Mouse (Mus musculus) lung, embryonic 16.5 days (tissue): ENCODE results near the gene Siglece. TPM values are rescaled to one million over a fixed set of nuclear protein-coding genes. Genes with fewer than 3 reads are reported as not detected.

ENCODE experiments used
- ATAC-seq: fragments of 200-750 bp; cut with Nextera tagmentation; 2 replicates; pipeline ENCODE4 v1.8.0; 2017; ENCODE audit warnings: low read depth, mild to moderate bottlenecking, moderate library complexity
- H3K27ac ChIP-seq: fragments of 300-500 bp; sonication (generic); 2 replicates; pipeline ENCODE4 v1.5.1; 2014; ENCODE audit warnings: mild to moderate bottlenecking, control low read depth, low read length
- H3K27me3 ChIP-seq: fragments of 300-500 bp; sonication (generic); 2 replicates; pipeline ENCODE4 v1.6.1; 2014; ENCODE audit warnings: low read depth, low read length, mixed read lengths; ENCODE audit not compliant: control insufficient read depth, insufficient read depth
- H3K36me3 ChIP-seq: fragments of 300-500 bp; sonication (generic); 2 replicates; pipeline ENCODE4 v1.6.1; 2014; ENCODE audit warnings: low read length; ENCODE audit not compliant: control insufficient read depth, insufficient read depth
- H3K4me1 ChIP-seq: fragments of 300-500 bp; sonication (generic); replicated peaks from 2 replicates; pipeline ENCODE4 v1.6.1; 2014; ENCODE audit warnings: low read length, mixed read lengths; ENCODE audit not compliant: control insufficient read depth, insufficient read depth
- H3K4me2 ChIP-seq: fragments of 300-500 bp; sonication (generic); 2 replicates; pipeline ENCODE4 v1.6.1; 2014; ENCODE audit warnings: low read depth, low read length, control low read depth
- H3K4me3 ChIP-seq: fragments of 300-500 bp; sonication (generic); 2 replicates; pipeline ENCODE4 v1.5.1; 2014; ENCODE audit warnings: mild to moderate bottlenecking, low read length, control low read depth
- H3K9ac ChIP-seq: fragments of 300-500 bp; sonication (generic); 2 replicates; pipeline ENCODE4 v1.6.1; 2014; ENCODE audit warnings: low read length, control low read depth
- H3K9me3 ChIP-seq: fragments of 300-500 bp; sonication (generic); 2 replicates; pipeline ENCODE4 v1.6.1; 2016; ENCODE audit warnings: low read length; ENCODE audit not compliant: control insufficient read depth
- WGBS: fragments of 180-500 bp; shearing (Covaris S2); extraction: QIAGEN DNeasy Blood & Tissue Kit; methylation state at CpG from one replicate; pipeline ENCODE4 v1.1.7; 2014; 5-methylcytosine and 5-hydroxymethylcytosine counted together
- polyA plus RNA-seq: library from polyadenylated mRNA; unstranded; fragments of >200 nt; fragmentation: Nextera tagmentation; extraction: Ambion mirVana; gene quantifications from 2 replicates; pipeline ENCODE4 v1.2.1, GENCODE M21; 2015

The Siglece gene
- polyA plus RNA-seq, 1 experiment from 2014 or later, result 1.2 TPM

- 67% methylated on average over 7 of the region's 7 CpGs for whole genome bisulfite sequencing
- H3K9me3 ChIP-seq, result no peaks in the 10 kb centered on the region
- no peaks in the 10 kb centered on the region for H3K36me3 ChIP-seq
- no peaks in the 10 kb centered on the region for H3K27me3 ChIP-seq
- H3K4me2 ChIP-seq, result no peak overlapping the region
- no peak overlapping the region for H3K9ac ChIP-seq
- no peak overlapping the region for H3K27ac ChIP-seq
- H3K4me1 ChIP-seq, result peaks cover 3% of the 10 kb centered on the region; the same call in 1 of the 2 replicates
- no peak for ATAC-seq
- no peak overlapping the region for H3K4me3 ChIP-seq
Measured at GRCm38 (mm10) chr7:43608316-43608824, 51.6 kb downstream of the Siglece start.

GRCm38 (mm10) chr7:43607743-43608287 is 52.1 kb downstream of the Siglece start:
- H3K4me2 ChIP-seq, result no peak overlapping the region; the same call in 1 of the 2 replicates

GRCm38 (mm10) chr7:43606896-43607742 is 52.8 kb downstream of the Siglece start, which contains the start of gene Zfp819:
TSS of gene Zfp819 (plus strand) at chr7:43607169.
- ATAC-seq, result peak; percentile 92
- Histone ChIP-seq H3K9me3 (no peaks in the 10 kb centered on the region), H3K4me3 (peak within 1 kb of the TSS; percentile 42), H3K4me1 (peaks cover 3% of the 10 kb centered on the region; the same call in 1 of the 2 replicates), H3K27ac (no peak within 1 kb of the TSS), H3K4me2 (peak within 1 kb of the TSS; percentile 79), H3K36me3 (no peaks in the 10 kb centered on the region), H3K27me3 (no peaks in the 10 kb centered on the region), H3K9ac (no peak within 1 kb of the TSS)
- WGBS, result 12% methylated on average over 41 of the region's 41 CpGs

More at GRCm38 (mm10) chr7:43607743-43608287, 52.1 kb downstream of the Siglece start:
- no peak overlapping the region for H3K9ac ChIP-seq
- 0 out of 2 replicates have a peak, but pooled peaks have one; percentile 12 for ATAC-seq
- peaks cover 3% of the 10 kb centered on the region; the same call in 1 of the 2 replicates for H3K4me1 ChIP-seq
- no peak overlapping the region for H3K27ac ChIP-seq
- no peaks in the 10 kb centered on the region for H3K9me3 ChIP-seq
- 32% methylated on average over 5 of the region's 5 CpGs for WGBS
- H3K27me3 ChIP-seq, result no peaks in the 10 kb centered on the region
- no peak overlapping the region for H3K4me3 ChIP-seq
- H3K36me3 ChIP-seq, result no peaks in the 10 kb centered on the region

GRCm38 (mm10) chr7:43601884-43602283 is 58.1 kb downstream of the Siglece start:
- Histone ChIP-seq H3K4me3 (no peak overlapping the region), H3K4me1 (no peaks in the 10 kb centered on the region), H3K27ac (no peak overlapping the region), H3K36me3 (no peaks in the 10 kb centered on the region), H3K9me3 (no peaks in the 10 kb centered on the region), H3K4me2 (no peak overlapping the region), H3K9ac (no peak overlapping the region), H3K27me3 (no peaks in the 10 kb centered on the region)
- WGBS, result 24% methylated on average over 5 of the region's 5 CpGs
- ATAC-seq, result no peak

Other genes with a start within 250 kb of the Siglece start
- not detected in 2 replicates for gene Lim2, start 232.5 kb downstream of the Siglece start, polyA plus RNA-seq
- 3.1 and 5.2 TPM in 2 replicates for gene Nkg7, start 223.1 kb downstream of the Siglece start, polyA plus RNA-seq
- gene Cldnd2, start 219.4 kb downstream of the Siglece start, polyA plus RNA-seq, result not detected in 2 replicates
- 348 and 368 TPM in 2 replicates for gene Etfb, start 216.1 kb downstream of the Siglece start, polyA plus RNA-seq
- 0.49 TPM in 1 of 2 replicates, not detected in the other for gene Gm45233, start 216.0 kb downstream of the Siglece start, polyA plus RNA-seq
- 2.8 and 3.7 TPM in 2 replicates for gene Vsig10l, start 197.0 kb downstream of the Siglece start, polyA plus RNA-seq
- 0.15 and 0.38 TPM in 2 replicates for gene Iglon5, start 170.1 kb downstream of the Siglece start, polyA plus RNA-seq
- not detected in 2 replicates for gene 4931406B18Rik, start 154.2 kb downstream of the Siglece start, polyA plus RNA-seq
- gene Cd33, start 115.7 kb downstream of the Siglece start, polyA plus RNA-seq, result 2.2 and 2.3 TPM in 2 replicates
- gene Zfp658, start 97.9 kb downstream of the Siglece start, polyA plus RNA-seq, result 4.3 TPM in 2 replicates
- gene Zfp719, start 80.6 kb downstream of the Siglece start, polyA plus RNA-seq, result 14.1 and 15.8 TPM in 2 replicates
- 0.41 and 0.80 TPM in 2 replicates for gene Zfp819, start 53.0 kb downstream of the Siglece start, polyA plus RNA-seq
- not detected in 2 replicates for gene Ceacam18, start 25.5 kb downstream of the Siglece start, polyA plus RNA-seq
- 13.0 and 13.1 TPM in 2 replicates for gene Ctu1, start 11.9 kb upstream of the Siglece start, polyA plus RNA-seq
- gene Klk14, start 30.3 kb upstream of the Siglece start, polyA plus RNA-seq, result not detected in 2 replicates
- 3.9 and 5.5 TPM in 2 replicates for gene Klk13, start 52.4 kb upstream of the Siglece start, polyA plus RNA-seq
- not detected in 2 replicates for gene Klk12, start 108.7 kb upstream of the Siglece start, polyA plus RNA-seq
- 0.41 and 0.75 TPM in 2 replicates for gene Klk11, start 114.4 kb upstream of the Siglece start, polyA plus RNA-seq
- gene Klk10, start 120.9 kb upstream of the Siglece start, polyA plus RNA-seq, result 4.6 and 6.4 TPM in 2 replicates
- gene Klk9, start 131.7 kb upstream of the Siglece start, polyA plus RNA-seq, result 0.14 and 0.33 TPM in 2 replicates
- 24.2 TPM in 2 replicates for gene Klk8, start 137.4 kb upstream of the Siglece start, polyA plus RNA-seq
- gene Klk7, start 151.1 kb upstream of the Siglece start, polyA plus RNA-seq, result not detected in 2 replicates
- gene Klk6, start 164.3 kb upstream of the Siglece start, polyA plus RNA-seq, result not detected in 2 replicates
- gene Klk5, start 181.8 kb upstream of the Siglece start, polyA plus RNA-seq, result not detected in 2 replicates
- gene Klk4, start 221.0 kb upstream of the Siglece start, polyA plus RNA-seq, result not detected in 2 replicates